Mouse (Mus musculus): Measurements from ENCODE around the gene Nat8.
A peak's percentile ranks its signal among the peaks of the same experiment; 100 is the strongest.
"Not testable (repeated sequence)": the region's sequence is repeated elsewhere in the genome, so short reads cannot be mapped to it uniquely, and the experiment has no call there.

Nat8 gene

DNA sequence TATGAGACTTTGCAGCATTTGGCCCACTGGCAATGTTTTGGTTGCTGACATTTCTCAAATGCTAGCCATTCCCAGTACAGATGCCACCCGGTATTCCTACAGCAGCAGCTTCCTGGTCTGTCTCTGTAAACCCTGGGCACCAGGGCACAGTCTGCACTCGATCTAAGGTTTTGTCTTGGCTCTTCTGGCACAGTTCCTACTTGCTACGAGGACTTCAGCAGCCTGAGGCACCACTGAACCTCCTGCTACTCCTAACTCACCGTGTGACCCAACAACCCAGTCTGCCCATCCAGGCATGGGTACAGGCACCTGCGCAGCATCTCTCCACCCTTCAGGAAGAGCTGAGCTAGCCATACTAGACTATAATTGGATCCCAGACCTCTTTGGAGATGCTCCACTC, 4.2 kb upstream of the Nat8 start:
- DNase-seq (ENCODE audit: low read depth, low spot score): not testable (repeated sequence)

- DNase-seq (ENCODE audit: low read depth, low spot score): not testable (repeated sequence)
Observed at GRCm38 (mm10) chr6:85835104-85835503, 3.2 kb upstream of the Nat8 start.

DNA sequence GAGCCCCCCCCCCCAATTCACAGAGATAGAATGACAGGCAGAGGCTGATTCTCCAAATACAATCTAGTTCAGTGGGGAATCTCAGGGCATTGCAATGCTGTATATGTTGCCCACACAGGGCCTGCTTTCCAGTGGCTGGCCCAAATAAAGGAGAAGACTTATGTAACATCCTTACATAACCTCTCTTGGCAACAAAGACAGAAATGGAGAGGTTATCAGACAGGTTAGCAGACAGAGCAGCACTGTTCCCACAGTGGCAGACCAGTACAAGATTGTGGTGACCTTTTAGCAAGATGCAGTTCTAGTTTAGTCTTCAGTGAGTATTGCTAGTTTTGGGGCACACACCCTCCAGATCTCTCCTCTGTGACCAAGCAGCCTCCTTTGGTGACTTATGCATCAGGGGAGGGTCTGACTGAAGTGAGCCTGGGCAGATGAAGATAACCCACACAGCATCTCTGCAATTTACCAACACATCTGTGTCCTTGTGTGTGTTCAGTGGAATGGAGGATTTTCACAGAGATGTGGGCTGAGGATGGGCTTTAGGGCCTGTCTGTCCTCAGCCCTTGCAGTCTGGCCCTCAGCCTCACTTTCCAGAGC, 2.7 kb upstream of the Nat8 start:
- DNase-seq (ENCODE audit: low read depth, low spot score): peak; percentile 15

DNA sequence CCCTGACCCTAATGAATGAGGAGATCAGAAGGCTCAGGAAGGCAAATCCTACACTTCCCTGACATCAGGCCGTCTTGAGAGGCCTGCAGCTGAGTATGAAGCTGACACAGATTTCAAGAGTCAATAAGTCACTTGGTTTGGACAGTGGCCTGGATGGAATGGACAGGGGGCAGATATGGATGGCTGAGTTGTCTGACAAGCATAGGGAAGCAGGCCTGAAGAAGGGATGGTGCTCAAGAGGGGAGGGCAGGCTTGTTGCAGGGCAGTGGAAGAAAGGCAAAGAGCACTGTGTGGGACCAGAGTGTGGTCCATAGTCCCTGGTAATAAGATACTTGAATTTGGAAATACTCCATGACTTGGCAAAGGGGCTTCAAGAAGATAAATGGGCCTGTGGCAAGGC, 2.4 kb downstream of the Nat8 start:
- no peak for DNase-seq (ENCODE audit: low read depth, low spot score)

GRCm38 (mm10) chr6:85825886-85826285, 6.0 kb downstream of the Nat8 start:
- DNase-seq (ENCODE audit: low read depth, low spot score): no peak

DNA sequence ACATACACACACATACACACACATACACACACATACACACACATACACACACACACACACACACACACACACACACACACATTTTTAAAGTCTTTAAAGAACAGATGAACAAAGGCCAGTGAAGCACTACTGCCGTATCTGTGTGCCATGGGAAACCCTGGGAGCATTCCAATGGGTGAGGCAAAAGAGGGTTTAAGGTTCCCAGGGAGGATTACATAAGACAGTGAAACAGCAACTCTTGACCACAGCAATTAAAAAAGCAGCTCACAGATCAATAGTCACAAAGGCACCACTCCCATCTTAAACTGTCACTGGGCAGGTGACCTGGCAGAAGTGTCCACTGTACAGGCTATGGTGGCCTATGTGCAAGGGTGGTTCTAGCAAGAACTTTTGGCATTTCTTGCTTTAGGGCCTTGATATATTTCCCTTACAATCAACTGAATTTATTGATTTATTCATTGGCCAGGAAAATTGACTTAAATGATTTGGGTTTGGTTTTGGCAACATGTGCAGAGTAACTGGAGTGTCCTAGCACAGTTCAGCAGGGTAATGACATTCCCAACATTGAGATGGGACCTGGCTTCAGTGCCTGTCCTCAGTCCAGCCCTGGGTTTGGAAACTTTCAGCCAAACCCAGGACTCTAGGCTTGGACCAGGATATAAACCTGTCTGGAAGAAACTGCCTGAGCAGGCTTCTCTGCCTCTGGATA, 8.3 kb downstream of the Nat8 start:
- DNase-seq (ENCODE audit: low read depth, low spot score): peak; percentile 30

GRCm38 (mm10) chr6:85822286-85822685, 9.6 kb downstream of the Nat8 start:
- no peak for DNase-seq (ENCODE audit: low read depth, low spot score)

- no peak for DNase-seq (ENCODE audit: low read depth, low spot score)
Observed at GRCm38 (mm10) chr6:85820837-85821236, 11.0 kb downstream of the Nat8 start, which contains the start of the genes Nat8f6 and Nat8f5. TSS of gene Nat8f6 (minus strand) at chr6:85820954. TSS of gene Nat8f5 (minus strand) at chr6:85820972.

- no peak for DNase-seq (ENCODE audit: low read depth, low spot score)
Observed at GRCm38 (mm10) chr6:85818338-85818737, 13.5 kb downstream of the Nat8 start.

DNA sequence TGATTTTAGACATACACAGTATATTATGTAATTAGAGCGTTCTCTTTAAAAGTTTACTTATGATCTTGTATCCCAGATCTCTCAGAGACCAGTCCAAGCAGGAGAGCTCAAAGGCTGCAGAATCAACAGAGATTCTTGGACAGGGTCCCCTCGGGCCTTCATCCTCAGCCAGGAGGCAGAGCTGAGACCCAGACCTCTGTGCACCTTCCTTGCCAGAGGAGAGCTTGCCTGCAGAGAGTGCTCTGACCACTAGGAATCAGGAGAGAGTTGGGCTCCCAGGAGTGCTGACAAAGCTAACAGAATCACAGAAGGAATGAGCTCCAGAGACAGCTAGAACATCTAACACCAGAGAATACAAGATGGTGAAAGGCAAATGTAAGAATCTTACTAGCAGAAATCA, 18.5 kb downstream of the Nat8 start:
- no peak for DNase-seq (ENCODE audit: low read depth, low spot score)

- DNase-seq (ENCODE audit: low read depth, low spot score): not testable (repeated sequence)
Observed at GRCm38 (mm10) chr6:85810942-85811537, 20.8 kb downstream of the Nat8 start.

DNA sequence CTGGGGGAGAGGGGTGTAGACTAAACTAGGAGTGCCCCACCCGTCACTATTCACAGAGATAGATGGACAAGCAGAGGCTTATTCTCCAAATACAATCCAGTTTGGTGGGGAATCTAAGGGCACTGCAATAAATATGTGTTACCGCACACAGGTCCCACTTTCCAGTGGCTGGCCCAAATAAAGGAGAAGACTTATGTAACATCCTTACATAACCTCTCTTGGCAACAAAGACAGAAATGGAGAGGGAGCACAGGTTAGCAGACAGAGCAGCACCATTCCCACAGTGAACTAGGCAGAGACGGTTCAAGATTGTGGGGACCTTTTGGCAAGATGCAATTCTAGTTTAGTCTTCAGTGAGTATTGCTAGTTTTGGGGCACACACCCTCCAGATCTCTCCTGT, 21.4 kb downstream of the Nat8 start:
- not testable (repeated sequence) for DNase-seq (ENCODE audit: low read depth, low spot score)

GRCm38 (mm10) chr6:85809784-85810183, 22.1 kb downstream of the Nat8 start:
- not testable (repeated sequence) for DNase-seq (ENCODE audit: low read depth, low spot score)

GRCm38 (mm10) chr6:85803180-85803579, 28.7 kb downstream of the Nat8 start:
- DNase-seq (ENCODE audit: low read depth, low spot score): peak; percentile 9

Measured in skeletal muscle tissue, adult 2 months (tissue).